Mouse (Mus musculus) small intestine, adult 2 months (tissue): ENCODE measurements around the gene Rnaseh2a. TPM values are rescaled to one million over a fixed set of nuclear protein-coding genes. Genes with fewer than 3 reads are reported as not detected.

Source experiments
- H3K27ac ChIP-seq: fragments of 200-500 bp; 2 replicates; pipeline ENCODE4 v1.5.1; 2012; ENCODE audit warnings: low read depth, low read length, control low read depth, inconsistent platforms; ENCODE audit not compliant: insufficient read depth
- H3K27me3 ChIP-seq: fragments of 200-500 bp; 2 replicates; pipeline ENCODE4 v1.6.1; 2012; ENCODE audit warnings: mild to moderate bottlenecking, moderate library complexity, low read length, inconsistent platforms; ENCODE audit not compliant: control insufficient read depth, insufficient read depth
- H3K36me3 ChIP-seq: fragments of 200-500 bp; 2 replicates; pipeline ENCODE4 v1.6.1; 2012; ENCODE audit warnings: mild to moderate bottlenecking, low read length, control low read depth, inconsistent platforms; ENCODE audit not compliant: control insufficient read depth, insufficient read depth
- H3K4me1 ChIP-seq: fragments of 200-500 bp; 2 replicates; pipeline ENCODE4 v1.6.1; 2012; ENCODE audit warnings: low read length, inconsistent platforms, mixed read lengths; ENCODE audit not compliant: control insufficient read depth, insufficient read depth, insufficient read length
- H3K4me3 ChIP-seq: fragments of 200-500 bp; 2 replicates; pipeline ENCODE4 v1.5.1; 2012; ENCODE audit warnings: low read depth, mild to moderate bottlenecking, control low read depth, inconsistent platforms, low read length, moderate library complexity
- CTCF ChIP-seq: fragments of 200-500 bp; IDR thresholded peaks from 2 replicates; pipeline ENCODE4 v1.5.1; 2012; ENCODE audit warnings: low read depth, mild to moderate bottlenecking, control low read depth, inconsistent platforms, low read length, moderate library complexity, mixed read lengths; ENCODE audit not compliant: insufficient replicate concordance, insufficient read length; ENCODE audit errors: extremely low read depth
- POLR2A ChIP-seq: fragments of 200-500 bp; IDR thresholded peaks from 2 replicates; pipeline ENCODE4 v1.6.1; 2012; ENCODE audit warnings: low read depth, mild to moderate bottlenecking, control low read depth, inconsistent platforms, low read length, moderate library complexity
- WGBS: fragments of 180-500 bp; shearing (Covaris S2); methylation state at CpG from one replicate; pipeline ENCODE4 v1.1.7; 2018; 5-methylcytosine and 5-hydroxymethylcytosine counted together
- polyA plus RNA-seq: library from polyadenylated mRNA; depleted of rRNA; stranded (reverse); fragments of >200 nt; gene quantifications from 2 replicates; pipeline ENCODE4 v1.2.3, GENCODE M21; 2012

Rnaseh2a gene
- polyA plus RNA-seq, 1 experiment = 29.1 TPM

DNA sequence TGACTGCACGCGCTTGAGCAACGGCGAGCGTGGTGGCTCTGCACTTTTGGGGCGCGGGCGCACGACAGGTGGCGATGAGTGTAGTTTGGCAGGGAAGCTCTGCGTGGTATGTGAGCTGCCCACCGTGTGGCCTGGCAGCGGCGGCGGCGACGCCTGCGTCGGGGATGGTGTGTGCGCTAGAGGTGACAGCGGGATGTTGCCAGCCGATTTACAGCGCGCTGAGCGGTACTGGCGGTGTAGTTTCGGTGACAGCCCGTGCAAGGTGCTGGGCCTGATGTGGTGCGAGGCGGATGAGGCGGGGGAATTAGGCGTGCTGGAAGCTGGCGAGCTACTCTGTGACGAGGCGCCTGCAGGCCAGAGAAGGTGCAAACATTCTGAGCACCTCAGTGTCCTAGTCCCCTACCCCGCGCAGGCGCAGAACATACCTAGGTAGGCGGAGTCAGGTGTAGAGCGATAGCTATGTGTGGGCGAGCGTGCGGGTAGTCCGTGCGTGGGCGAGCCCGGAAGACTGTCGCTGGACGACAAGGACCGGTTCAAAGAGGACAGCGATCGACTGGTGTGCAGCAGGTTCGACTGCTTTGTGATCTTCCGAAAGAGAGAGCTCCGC is 56.6 kb downstream of the Rnaseh2a start:
- TF ChIP-seq CTCF = no peak
- TF ChIP-seq POLR2A = no peak; the same call in 1 of the 2 replicates
- no peaks in the 10 kb centered on the region; the same call in 1 of the 2 replicates for H3K27me3 ChIP-seq

DNA sequence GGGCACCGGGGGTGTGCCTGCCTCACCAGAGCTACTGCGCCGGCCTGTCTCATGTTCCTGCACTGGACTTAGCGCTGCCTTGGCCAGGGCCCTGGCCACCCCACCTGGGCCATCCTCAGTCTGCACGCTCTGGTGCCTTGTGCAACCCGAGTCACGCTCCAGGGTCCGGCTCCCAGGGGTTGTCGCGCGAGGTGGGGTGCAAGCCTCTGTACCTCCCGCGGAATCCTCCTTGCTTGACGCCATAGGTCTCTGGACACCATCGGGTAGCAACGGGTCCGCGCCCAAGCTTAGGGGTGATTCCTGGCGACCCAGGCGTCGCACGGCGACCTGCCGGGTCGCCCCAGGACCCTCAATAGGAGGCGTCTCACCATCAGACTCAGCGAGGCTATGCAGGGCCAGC is 57.2 kb downstream of the Rnaseh2a start:
- WGBS = 45% methylated on average over 27 of the region's 27 CpGs
- Histone ChIP-seq H3K27ac (no peak overlapping the region), H3K4me1 (peaks cover 9% of the 10 kb centered on the region), H3K4me3 (peak overlapping the region; percentile 57), H3K27me3 (no peaks in the 10 kb centered on the region; the same call in 1 of the 2 replicates), H3K36me3 (no peaks in the 10 kb centered on the region)
- TF ChIP-seq POLR2A (no peak), CTCF (no peak)

More for the DNA sequence above, 56.6 kb downstream of the Rnaseh2a start:
- Histone ChIP-seq H3K4me3 (peak overlapping the region; percentile 57), H3K27ac (no peak overlapping the region), H3K4me1 (peaks cover 9% of the 10 kb centered on the region), H3K36me3 (no peaks in the 10 kb centered on the region)
- 1% methylated on average over 55 of the region's 55 CpGs for WGBS

DNA sequence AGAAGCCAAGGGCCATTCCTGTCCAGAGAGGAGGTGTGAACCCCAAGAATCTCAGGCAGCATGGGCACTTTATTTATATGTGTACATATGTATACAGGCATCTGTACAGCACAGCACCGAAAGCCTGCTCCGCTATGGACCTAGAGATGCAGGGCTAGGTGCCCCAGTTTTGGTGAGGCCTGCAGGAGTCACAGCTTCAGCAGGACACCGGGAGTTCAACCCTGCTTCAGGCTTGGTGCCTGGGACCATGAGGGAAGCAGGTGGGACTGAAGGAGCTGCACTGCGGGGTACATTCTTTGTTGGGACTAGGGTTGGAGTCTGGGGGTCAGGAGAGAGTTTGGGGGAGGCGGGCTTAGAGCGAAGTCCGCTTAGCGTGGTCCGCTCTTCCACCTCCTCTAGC is 57.7 kb downstream of the Rnaseh2a start:
- no peaks in the 10 kb centered on the region for H3K36me3 ChIP-seq
- H3K4me3 ChIP-seq = no peak overlapping the region
- H3K27me3 ChIP-seq = no peaks in the 10 kb centered on the region; the same call in 1 of the 2 replicates
- TF ChIP-seq POLR2A (no peak), CTCF (no peak)
- no peak overlapping the region for H3K27ac ChIP-seq
- WGBS = 94% methylated on average over 9 of the region's 9 CpGs
- H3K4me1 ChIP-seq = peaks cover 9% of the 10 kb centered on the region

DNA sequence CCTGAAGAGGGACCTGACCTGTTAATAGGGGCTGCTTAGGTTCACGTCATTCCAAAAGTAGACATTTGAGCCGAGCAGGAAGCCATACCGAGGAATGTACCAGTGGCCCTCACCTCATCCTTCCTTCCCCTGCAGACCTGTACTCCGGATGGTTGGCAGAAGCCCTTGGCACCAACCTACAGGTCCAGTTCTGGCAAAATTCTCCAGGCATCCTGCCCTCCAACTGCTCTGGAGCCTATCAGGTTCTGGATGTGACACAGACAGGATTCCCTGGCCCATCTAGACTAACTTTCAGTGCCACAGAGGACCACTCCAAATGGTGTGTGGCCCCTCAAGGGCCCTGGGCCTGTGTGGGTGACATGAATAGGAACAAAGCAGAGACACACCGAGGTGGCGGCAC is 59.0 kb downstream of the Rnaseh2a start:
- peaks cover 9% of the 10 kb centered on the region for H3K4me1 ChIP-seq
- 89% methylated on average over 6 of the region's 6 CpGs for WGBS
- no peak overlapping the region for H3K4me3 ChIP-seq
- no peak overlapping the region for H3K27ac ChIP-seq
- no peaks in the 10 kb centered on the region; the same call in 1 of the 2 replicates for H3K27me3 ChIP-seq
- no peaks in the 10 kb centered on the region for H3K36me3 ChIP-seq
- no peak for TF ChIP-seq CTCF
- no peak for TF ChIP-seq POLR2A

DNA sequence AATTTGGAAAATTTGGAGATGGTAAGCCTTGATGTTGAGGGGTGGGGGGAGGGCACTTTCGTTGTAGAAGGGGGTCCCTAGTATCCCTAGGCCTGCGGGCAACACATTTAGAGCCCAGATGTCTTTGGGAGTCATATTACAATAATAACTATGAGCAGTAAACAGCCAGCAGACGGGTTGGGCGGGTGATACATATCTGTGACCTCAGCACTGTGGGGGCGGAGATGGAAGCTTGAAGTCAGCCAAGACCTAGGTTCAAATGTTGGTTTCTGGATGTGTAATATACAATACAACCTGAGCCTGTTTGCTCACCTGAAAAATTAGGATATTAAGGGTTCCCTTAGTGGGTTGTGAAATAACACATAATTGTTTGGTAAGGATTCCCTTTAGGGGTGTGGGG is 59.6 kb downstream of the Rnaseh2a start:
- Histone ChIP-seq H3K27me3 (no peaks in the 10 kb centered on the region; the same call in 1 of the 2 replicates), H3K4me3 (no peak overlapping the region), H3K4me1 (peaks cover 9% of the 10 kb centered on the region), H3K36me3 (no peaks in the 10 kb centered on the region), H3K27ac (no peak overlapping the region)
- TF ChIP-seq POLR2A = no peak
- TF ChIP-seq CTCF = no peak
- 65% methylated on average over 5 of the region's 5 CpGs for WGBS

GRCm38 (mm10) chr8:84909162-84909767 is 60.3 kb downstream of the Rnaseh2a start:
- Histone ChIP-seq H3K27me3 (no peaks in the 10 kb centered on the region; the same call in 1 of the 2 replicates), H3K4me1 (peaks cover 9% of the 10 kb centered on the region), H3K36me3 (no peaks in the 10 kb centered on the region), H3K27ac (0 out of 2 replicates have a peak overlapping the region, but pooled peaks have one; percentile 5), H3K4me3 (peak overlapping the region; percentile 61)
- 49% methylated on average over 20 of the region's 20 CpGs for WGBS
- TF ChIP-seq POLR2A = no peak
- TF ChIP-seq CTCF = no peak

DNA sequence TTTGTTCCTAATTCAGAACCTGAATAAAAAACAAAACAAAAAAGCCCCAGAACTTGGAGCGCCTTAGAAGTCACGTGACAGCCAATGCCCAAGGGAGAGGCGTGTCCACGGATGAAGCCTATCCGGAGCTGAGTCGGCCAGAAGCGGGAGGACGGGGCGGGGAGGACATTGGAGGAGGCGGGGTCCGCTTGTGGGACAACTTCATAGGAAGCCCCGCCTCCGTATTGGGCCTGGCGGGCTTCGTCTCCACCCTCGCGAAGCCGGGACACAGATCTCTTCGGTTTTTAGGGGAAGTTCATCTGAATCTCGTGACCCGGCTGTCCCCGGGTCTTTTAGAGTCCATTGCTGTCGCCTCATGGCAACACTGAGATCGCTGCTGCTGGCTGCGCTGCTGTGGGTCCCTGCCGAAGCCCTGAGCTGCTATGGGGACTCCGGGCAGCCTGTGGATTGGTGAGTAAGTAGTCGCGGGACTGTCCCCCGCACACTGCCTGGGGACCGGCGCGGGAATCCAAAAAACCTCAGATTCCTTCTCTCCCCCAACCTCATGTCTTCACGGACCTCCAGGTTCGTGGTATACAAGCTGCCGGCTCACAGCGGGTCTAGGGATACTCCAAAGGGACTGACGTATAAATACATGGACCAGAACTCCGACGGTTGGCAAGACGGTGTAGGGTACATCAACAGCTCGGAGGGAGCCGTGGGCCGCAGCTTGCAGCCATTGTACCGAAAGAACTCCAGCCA is 61.0 kb downstream of the Rnaseh2a start, which contains the start of gene Dnase2a:
Dnase2a (plus strand) TSS at position 140 of the 741 bp plus-strand sequence.
- Histone ChIP-seq H3K4me3 (peak within 1 kb of the TSS; percentile 61), H3K4me1 (peaks cover 9% of the 10 kb centered on the region), H3K27ac (0 out of 2 replicates have a peak within 1 kb of the TSS, but pooled peaks have one; percentile 5), H3K27me3 (no peaks in the 10 kb centered on the region; the same call in 1 of the 2 replicates), H3K36me3 (no peaks in the 10 kb centered on the region)
- under 1% methylated on average over 45 of the region's 45 CpGs for WGBS
- TF ChIP-seq POLR2A = peak; percentile 38; the same call in 1 of the 2 replicates
- TF ChIP-seq CTCF = no peak
